Mouse (Mus musculus): ENCODE data around the gene Mok. TPM values are rescaled to one million over a fixed set of nuclear protein-coding genes. Genes with fewer than 3 reads are reported as not detected.

Mok gene
- polyA plus RNA-seq, 1 experiment from 2014 or later, result 3.8 TPM

- WGBS (ENCODE audit: insufficient replicate concordance), result 1% methylated on average over 42 of the region's 42 CpGs
- peak overlapping the region; percentile 64 for H3K27ac ChIP-seq (ENCODE audit: low read depth, low read length)
- peaks cover 11% of the 10 kb centered on the region for H3K4me1 ChIP-seq (ENCODE audit: control insufficient read depth, insufficient read depth, low read length)
- no peak for ATAC-seq (replicated peaks; ENCODE audit: insufficient number of reproducible peaks, low FRiP score, low TSS enrichment)
- H3K4me2 ChIP-seq, result peak overlapping the region; percentile 87
- no peaks in the 10 kb centered on the region for H3K36me3 ChIP-seq (ENCODE audit: control insufficient read depth, insufficient read depth, low read length)
- H3K4me3 ChIP-seq (ENCODE audit: low read depth, low read length), result peak overlapping the region; percentile 54
- peak overlapping the region; percentile 64 for H3K9ac ChIP-seq (ENCODE audit: low read depth, low read length)
- H3K27me3 ChIP-seq (ENCODE audit: control insufficient read depth, insufficient read depth, low read length), result no peaks in the 10 kb centered on the region
- no peaks in the 10 kb centered on the region for H3K9me3 ChIP-seq (replicated peaks; ENCODE audit: control insufficient read depth, low read length)
Measured at GRCm38 (mm10) chr12:110844227-110845130, 3.7 kb upstream of the Mok start.

GRCm38 (mm10) chr12:110843194-110844048 is 2.7 kb upstream of the Mok start:
- H3K27ac ChIP-seq (ENCODE audit: low read depth, low read length), result no peak overlapping the region
- no peaks in the 10 kb centered on the region for H3K9me3 ChIP-seq (replicated peaks; ENCODE audit: control insufficient read depth, low read length)
- peak overlapping the region; percentile 64 for H3K9ac ChIP-seq (ENCODE audit: low read depth, low read length)
- H3K4me3 ChIP-seq (ENCODE audit: low read depth, low read length), result peak overlapping the region; percentile 54
- WGBS (ENCODE audit: insufficient replicate concordance), result 18% methylated on average over 32 of the region's 32 CpGs
- no peaks in the 10 kb centered on the region for H3K36me3 ChIP-seq (ENCODE audit: control insufficient read depth, insufficient read depth, low read length)
- no peak for ATAC-seq (replicated peaks; ENCODE audit: insufficient number of reproducible peaks, low FRiP score, low TSS enrichment)
- peaks cover 11% of the 10 kb centered on the region for H3K4me1 ChIP-seq (ENCODE audit: control insufficient read depth, insufficient read depth, low read length)
- H3K27me3 ChIP-seq (ENCODE audit: control insufficient read depth, insufficient read depth, low read length), result no peaks in the 10 kb centered on the region
- peak overlapping the region; percentile 87 for H3K4me2 ChIP-seq

DNA sequence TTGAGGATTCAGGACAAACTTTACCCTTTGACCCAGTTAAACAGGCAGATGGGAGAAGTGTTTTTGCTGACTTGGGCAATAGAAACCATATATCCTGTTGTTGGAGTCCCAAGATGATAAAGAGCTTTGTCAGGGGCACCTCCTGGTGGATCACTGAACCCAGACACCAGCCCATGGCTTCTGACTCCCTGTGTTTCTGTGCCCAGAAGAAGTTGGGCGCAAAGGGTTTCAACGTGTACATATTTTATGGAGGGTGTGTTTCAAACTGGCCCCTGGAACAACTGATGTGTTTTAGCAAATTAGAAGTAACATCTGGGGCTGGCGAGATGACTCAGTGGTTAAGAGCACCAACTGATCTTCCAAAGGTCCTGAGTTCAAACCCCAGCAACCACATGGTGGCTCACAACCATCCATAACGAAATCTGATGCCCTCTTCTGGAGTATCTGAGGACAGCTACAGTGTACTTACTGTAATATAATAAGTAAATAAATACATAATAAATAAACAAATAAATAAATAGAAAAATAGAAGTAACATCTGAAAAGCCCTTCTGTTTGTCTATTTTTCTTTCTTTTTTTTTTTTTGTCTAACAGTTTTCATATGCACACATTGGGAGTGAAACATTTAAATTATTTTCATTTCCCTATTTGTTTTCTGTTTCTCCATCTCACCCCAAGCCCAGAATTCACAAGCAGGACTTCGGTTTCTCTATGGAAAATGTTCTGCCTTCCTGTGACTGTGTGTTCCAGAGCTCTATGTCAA is 1.2 kb upstream of the Mok start:
- Histone ChIP-seq H3K4me2 (no peak overlapping the region; the same call in 1 of the 2 replicates), H3K27me3 (ENCODE audit: control insufficient read depth, insufficient read depth, low read length) (no peaks in the 10 kb centered on the region), H3K9ac (ENCODE audit: low read depth, low read length) (no peak overlapping the region), H3K9me3 (replicated peaks; ENCODE audit: control insufficient read depth, low read length) (no peaks in the 10 kb centered on the region), H3K36me3 (ENCODE audit: control insufficient read depth, insufficient read depth, low read length) (no peaks in the 10 kb centered on the region), H3K4me3 (ENCODE audit: low read depth, low read length) (no peak overlapping the region), H3K4me1 (ENCODE audit: control insufficient read depth, insufficient read depth, low read length) (peaks cover 16% of the 10 kb centered on the region), H3K27ac (ENCODE audit: low read depth, low read length) (no peak overlapping the region)
- WGBS (ENCODE audit: insufficient replicate concordance), result 65% methylated on average over 5 of the region's 5 CpGs
- ATAC-seq (replicated peaks; ENCODE audit: insufficient number of reproducible peaks, low FRiP score, low TSS enrichment), result no peak

- WGBS (ENCODE audit: insufficient replicate concordance), result 80% methylated on average over 8 of the region's 8 CpGs
- H3K27ac ChIP-seq (ENCODE audit: low read depth, low read length), result no peak overlapping the region
- no peak for ATAC-seq (replicated peaks; ENCODE audit: insufficient number of reproducible peaks, low FRiP score, low TSS enrichment)
Measured at GRCm38 (mm10) chr12:110837850-110838249, 2.9 kb downstream of the Mok start.

DNA sequence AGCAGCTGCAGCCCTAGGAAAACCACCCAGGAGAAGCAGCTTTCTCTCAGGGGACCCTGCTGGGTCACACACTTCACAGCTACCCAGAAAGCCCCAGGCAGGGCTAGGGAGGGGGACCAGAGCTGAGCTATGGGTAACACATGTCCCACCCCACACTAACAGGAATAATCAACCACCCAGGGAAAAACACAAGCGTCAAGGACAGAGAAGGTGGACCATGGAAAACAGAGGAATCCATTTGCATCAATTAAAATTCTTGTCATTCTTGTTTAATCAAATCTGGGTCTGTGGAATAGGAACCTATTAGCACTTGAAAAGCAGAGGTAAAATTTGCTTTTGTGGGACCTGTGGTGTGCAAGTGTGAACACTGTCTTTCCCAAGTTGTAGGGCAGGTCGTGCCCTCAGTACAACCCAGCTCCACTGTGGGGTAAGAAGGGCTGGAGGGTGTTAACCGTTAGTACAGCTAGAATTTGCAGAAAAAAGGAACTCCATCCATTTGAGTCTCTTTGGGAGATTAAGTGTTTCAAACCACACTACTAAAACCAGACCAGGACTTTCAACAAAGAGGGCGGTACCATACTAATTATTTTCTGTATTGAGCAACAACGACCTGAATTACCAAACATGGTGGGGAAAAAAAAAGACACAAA is 3.4 kb downstream of the Mok start:
- Histone ChIP-seq H3K4me2 (peak overlapping the region; percentile 7; the same call in 1 of the 2 replicates), H3K9me3 (replicated peaks; ENCODE audit: control insufficient read depth, low read length) (no peaks in the 10 kb centered on the region), H3K27me3 (ENCODE audit: control insufficient read depth, insufficient read depth, low read length) (0 out of 2 replicates have a peak, but pooled peaks cover 2% of the 10 kb centered on the region), H3K4me3 (ENCODE audit: low read depth, low read length) (no peak overlapping the region), H3K4me1 (ENCODE audit: control insufficient read depth, insufficient read depth, low read length) (peaks cover 6% of the 10 kb centered on the region; the same call in 1 of the 2 replicates), H3K36me3 (ENCODE audit: control insufficient read depth, insufficient read depth, low read length) (no peaks in the 10 kb centered on the region), H3K27ac (ENCODE audit: low read depth, low read length) (no peak overlapping the region), H3K9ac (ENCODE audit: low read depth, low read length) (0 out of 2 replicates have a peak overlapping the region, but pooled peaks have one; percentile 50)
- 36% methylated on average over 5 of the region's 5 CpGs for WGBS (ENCODE audit: insufficient replicate concordance)
- ATAC-seq (replicated peaks; ENCODE audit: insufficient number of reproducible peaks, low FRiP score, low TSS enrichment), result no peak

More at GRCm38 (mm10) chr12:110837850-110838249, 2.9 kb downstream of the Mok start:
- peaks cover 6% of the 10 kb centered on the region; the same call in 1 of the 2 replicates for H3K4me1 ChIP-seq (ENCODE audit: control insufficient read depth, insufficient read depth, low read length)
- no peaks in the 10 kb centered on the region for H3K36me3 ChIP-seq (ENCODE audit: control insufficient read depth, insufficient read depth, low read length)
- H3K27me3 ChIP-seq (ENCODE audit: control insufficient read depth, insufficient read depth, low read length), result 0 out of 2 replicates have a peak, but pooled peaks cover 2% of the 10 kb centered on the region
- H3K4me3 ChIP-seq (ENCODE audit: low read depth, low read length), result no peak overlapping the region
- H3K4me2 ChIP-seq, result no peak overlapping the region
- no peak overlapping the region for H3K9ac ChIP-seq (ENCODE audit: low read depth, low read length)
- H3K9me3 ChIP-seq (replicated peaks; ENCODE audit: control insufficient read depth, low read length), result no peaks in the 10 kb centered on the region

- Histone ChIP-seq H3K9ac (ENCODE audit: low read depth, low read length) (0 out of 2 replicates have a peak overlapping the region, but pooled peaks have one; percentile 50), H3K27ac (ENCODE audit: low read depth, low read length) (no peak overlapping the region), H3K4me2 (no peak overlapping the region; the same call in 1 of the 2 replicates), H3K4me3 (ENCODE audit: low read depth, low read length) (no peak overlapping the region), H3K36me3 (ENCODE audit: control insufficient read depth, insufficient read depth, low read length) (no peaks in the 10 kb centered on the region), H3K9me3 (replicated peaks; ENCODE audit: control insufficient read depth, low read length) (no peaks in the 10 kb centered on the region), H3K4me1 (ENCODE audit: control insufficient read depth, insufficient read depth, low read length) (peaks cover 6% of the 10 kb centered on the region; the same call in 1 of the 2 replicates), H3K27me3 (ENCODE audit: control insufficient read depth, insufficient read depth, low read length) (0 out of 2 replicates have a peak, but pooled peaks cover 2% of the 10 kb centered on the region)
- no peak for ATAC-seq (replicated peaks; ENCODE audit: insufficient number of reproducible peaks, low FRiP score, low TSS enrichment)
- WGBS (ENCODE audit: insufficient replicate concordance), result 38% methylated on average over 6 of the region's 6 CpGs
Measured at GRCm38 (mm10) chr12:110836729-110837128, 4.0 kb downstream of the Mok start.

- Histone ChIP-seq H3K27me3 (ENCODE audit: control insufficient read depth, insufficient read depth, low read length) (0 out of 2 replicates have a peak, but pooled peaks cover 2% of the 10 kb centered on the region), H3K36me3 (ENCODE audit: control insufficient read depth, insufficient read depth, low read length) (no peaks in the 10 kb centered on the region), H3K4me3 (ENCODE audit: low read depth, low read length) (no peak overlapping the region), H3K4me2 (no peak overlapping the region), H3K9ac (ENCODE audit: low read depth, low read length) (no peak overlapping the region), H3K9me3 (replicated peaks; ENCODE audit: control insufficient read depth, low read length) (no peaks in the 10 kb centered on the region), H3K4me1 (ENCODE audit: control insufficient read depth, insufficient read depth, low read length) (peaks cover 6% of the 10 kb centered on the region; the same call in 1 of the 2 replicates), H3K27ac (ENCODE audit: low read depth, low read length) (no peak overlapping the region)
- no peak for ATAC-seq (replicated peaks; ENCODE audit: insufficient number of reproducible peaks, low FRiP score, low TSS enrichment)
- 95% methylated on average over 3 of the region's 3 CpGs for WGBS (ENCODE audit: insufficient replicate concordance)
Measured at GRCm38 (mm10) chr12:110835182-110835581, 5.6 kb downstream of the Mok start.

Measured in heart, embryonic 11.5 days (tissue).